Mouse (Mus musculus) midbrain, embryonic 12.5 days (tissue): Measurements from ENCODE around the gene Gm10147. TPM values are rescaled to one million over a fixed set of nuclear protein-coding genes. Genes with fewer than 3 reads are reported as not detected.
"Not testable (repeated sequence)": the region's sequence is repeated elsewhere in the genome, so short reads cannot be mapped to it uniquely, and the experiment has no call there.

Experiments
- ATAC-seq: fragments of 200-750 bp; cut with Nextera tagmentation; 2 replicates; pipeline ENCODE4 v1.8.0; 2017; ENCODE audit warnings: low read depth, moderate TSS enrichment, moderate library complexity; ENCODE audit not compliant: low FRiP score
- H3K27ac ChIP-seq: fragments of 300-500 bp; sonication (generic); replicated peaks from 2 replicates; pipeline ENCODE4 v1.5.1; 2016; ENCODE audit warnings: mild to moderate bottlenecking
- H3K27me3 ChIP-seq: fragments of 300-500 bp; sonication (generic); 2 replicates; pipeline ENCODE4 v1.6.1; 2016; ENCODE audit warnings: mild to moderate bottlenecking
- H3K36me3 ChIP-seq: fragments of 300-500 bp; sonication (generic); 2 replicates; pipeline ENCODE4 v1.6.1; 2016
- H3K4me1 ChIP-seq: fragments of 300-500 bp; sonication (generic); 2 replicates; pipeline ENCODE4 v1.6.1; 2016
- H3K4me2 ChIP-seq: fragments of 300-500 bp; sonication (generic); replicated peaks from 2 replicates; pipeline ENCODE4 v1.6.1; 2016; ENCODE audit warnings: mild to moderate bottlenecking, moderate library complexity
- H3K4me3 ChIP-seq: fragments of 300-500 bp; sonication (generic); 2 replicates; pipeline ENCODE4 v1.5.1; 2016; ENCODE audit warnings: mild to moderate bottlenecking
- H3K9ac ChIP-seq: fragments of 300-500 bp; sonication (generic); replicated peaks from 2 replicates; pipeline ENCODE4 v1.6.1; 2016; ENCODE audit warnings: mild to moderate bottlenecking, moderate library complexity
- H3K9me3 ChIP-seq: fragments of 300-500 bp; sonication (generic); 2 replicates; pipeline ENCODE4 v1.6.1; 2016; ENCODE audit warnings: mild to moderate bottlenecking
- WGBS: fragments of 180-500 bp; shearing (Covaris S2); methylation state at CpG from one replicate; pipeline ENCODE4 v1.1.7; 2016; 5-methylcytosine and 5-hydroxymethylcytosine counted together
- microRNA-seq: library from miRNA; unstranded; fragments of <30 nt; microRNA quantifications from one replicate; pipeline ENCODE4, GENCODE M21; 2017
- polyA plus RNA-seq: library from polyadenylated mRNA; unstranded; fragments of >200 nt; fragmentation: Nextera tagmentation; extraction: Ambion mirVana; gene quantifications from 2 replicates; pipeline ENCODE4 v1.2.1, GENCODE M21; 2016

Gm10147 gene
- not detected in 2 replicates for polyA plus RNA-seq

DNA sequence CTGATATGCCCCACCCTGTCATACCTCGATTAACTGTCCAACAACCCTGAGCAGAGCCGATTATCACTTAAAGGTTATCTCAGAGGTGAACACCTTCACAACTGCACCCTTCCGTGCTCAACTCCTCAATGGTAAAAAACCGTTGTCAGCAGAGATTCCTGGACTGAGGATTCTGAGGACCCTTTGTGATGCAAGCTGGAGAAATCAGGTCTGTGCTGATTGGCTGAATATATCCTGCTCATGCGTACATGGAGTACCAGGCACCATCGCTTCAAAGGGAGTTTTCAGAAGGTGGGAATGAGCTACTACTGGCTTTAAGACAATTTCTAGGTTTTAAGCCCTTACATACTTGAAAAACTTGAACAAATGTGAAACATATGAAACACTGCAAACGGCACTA lies at the start of gene Gm10147:
Gm10147 (minus strand) TSS at position 101 of the 400 bp plus-strand sequence.
- H3K4me3 ChIP-seq, H3K27me3 ChIP-seq, H3K9ac ChIP-seq, ATAC-seq, H3K36me3 ChIP-seq, H3K4me1 ChIP-seq, H3K9me3 ChIP-seq, H3K27ac ChIP-seq, H3K4me2 ChIP-seq: not testable (repeated sequence)
- WGBS: no CpG with 5 or more reads among the region's 7 CpGs

Small RNA genes lying within 50 kb of the gene (microRNA-seq; reads per million reads assigned to microRNA genes)
- not detected for gene Gm44499
